12 mouse cellular contexts compared by ENCODE assay signal in the genomic region with DNA sequence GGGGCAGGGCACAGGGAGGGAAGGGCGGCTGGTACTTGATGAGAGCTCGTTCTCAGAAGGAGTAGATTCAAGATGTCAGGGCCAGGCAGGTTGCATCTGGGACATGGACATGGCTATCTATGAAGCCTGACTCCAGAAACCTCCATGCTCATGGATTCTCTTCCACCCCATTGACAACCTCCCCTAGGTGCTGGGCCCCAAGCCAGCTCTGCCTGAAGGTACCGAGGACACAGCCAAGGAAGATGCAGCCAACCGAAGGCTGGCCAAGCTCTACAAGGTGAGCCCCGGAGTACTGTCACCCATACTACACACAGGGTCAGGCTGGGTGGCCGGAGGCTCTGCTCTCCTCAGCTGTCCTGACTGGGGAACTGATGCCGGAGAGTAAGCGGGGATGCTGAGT.
"Had no signal": no experiment of that assay in that cellular context is flagged by ENCODE, and none has a peak within 500 bp of the region (broad histone marks: within the 10 kb centered on the region; RNA-seq: fewer than 3 reads in every experiment).

No protein-coding gene starts in this region.

- H3K27me3 ChIP-seq: limb, embryonic 15.5 days; midbrain, embryonic 13.5 days; neural tube, embryonic 15.5 days had no signal

- H3K9me3 ChIP-seq: limb, embryonic 15.5 days; liver, embryonic 12.5 days; midbrain, embryonic 13.5 days; neural tube, embryonic 15.5 days had no signal

- H3K4me2 ChIP-seq: limb, embryonic 15.5 days; liver, embryonic 12.5 days; lung, embryonic 14.5 days; midbrain, embryonic 13.5 days; neural tube, embryonic 15.5 days had no signal

- H3K4me3 ChIP-seq: left cerebral cortex, adult 2 months; limb, embryonic 15.5 days; liver, embryonic 12.5 days; midbrain, embryonic 13.5 days; myocyte; neural tube, embryonic 15.5 days had no signal

- DNase-seq: kidney, postnatal 25 days; lung, embryonic 14.5 days; lung, postnatal 10 days; right cerebral cortex, adult 18-20 months; right cerebral cortex, postnatal 25 days; thymus, postnatal 4 days had no signal

- H3K4me1 ChIP-seq: limb, embryonic 15.5 days; midbrain, embryonic 13.5 days had no signal

- ATAC-seq: liver, embryonic 12.5 days; midbrain, embryonic 13.5 days had no signal

- H3K27ac ChIP-seq: left cerebral cortex, adult 2 months; limb, embryonic 15.5 days; liver, embryonic 12.5 days; midbrain, embryonic 13.5 days; neural tube, embryonic 15.5 days had no signal

- H3K9ac ChIP-seq: limb, embryonic 15.5 days; liver, embryonic 12.5 days; lung, embryonic 14.5 days; midbrain, embryonic 13.5 days; neural tube, embryonic 15.5 days had no signal

- H3K36me3 ChIP-seq: midbrain, embryonic 13.5 days; neural tube, embryonic 15.5 days had no signal
